Mouse (Mus musculus): ENCODE measurements around the gene Olfr853. TPM values are rescaled to one million over a fixed set of nuclear protein-coding genes. Genes with fewer than 3 reads are reported as not detected.

Olfr853 gene
- not detected in 2 replicates for polyA plus RNA-seq (2016; fragmentation: Nextera tagmentation; extraction: Ambion mirVana)

DNA sequence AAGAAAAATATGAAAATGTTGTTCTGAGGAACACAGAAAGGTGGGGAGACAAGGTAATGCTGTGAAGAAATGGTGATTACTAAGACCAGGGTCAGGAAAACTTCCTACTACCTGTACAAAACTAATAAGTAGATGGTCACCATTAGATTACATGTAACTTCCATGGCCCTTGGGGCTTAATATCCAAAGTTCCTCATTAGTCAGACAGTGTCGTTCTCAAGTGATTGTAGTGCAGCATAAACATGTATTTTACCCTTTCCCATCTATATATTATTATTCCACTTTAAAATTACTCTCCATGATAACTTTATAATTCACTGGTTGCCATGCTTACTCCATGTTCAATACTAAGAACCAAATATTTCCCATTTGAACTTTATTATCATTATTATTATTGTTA, at the start of gene Olfr853:
Gene Olfr853, minus strand, starts transcription at position 101 of the 400 bp plus-strand sequence.
- H3K4me1 ChIP-seq, result no peaks in the 10 kb centered on the region
- H3K36me3 ChIP-seq (replicated peaks), result no peaks in the 10 kb centered on the region
- no peak within 1 kb of the TSS for H3K27ac ChIP-seq (replicated peaks)
- WGBS, result 83% methylated on average over 1 of the region's 1 CpGs
- no peaks in the 10 kb centered on the region for H3K27me3 ChIP-seq (replicated peaks; ENCODE audit: low read depth, poor library complexity, severe bottlenecking)
- DNase-seq (ENCODE audit: low spot score), result no peak
- no peak within 1 kb of the TSS for H3K4me3 ChIP-seq
- H3K9me3 ChIP-seq, result peaks cover 20% of the 10 kb centered on the region; the same call in 1 of the 2 replicates

- Histone ChIP-seq H3K4me3 (no peak within 1 kb of the TSS), H3K27ac (replicated peaks) (no peak within 1 kb of the TSS), H3K36me3 (replicated peaks) (no peaks in the 10 kb centered on the region), H3K4me1 (no peaks in the 10 kb centered on the region), H3K9me3 (peaks cover 12% of the 10 kb centered on the region; the same call in 1 of the 2 replicates), H3K27me3 (replicated peaks; ENCODE audit: low read depth, poor library complexity, severe bottlenecking) (no peaks in the 10 kb centered on the region)
- no peak for DNase-seq (ENCODE audit: low spot score)
Observed at GRCm38 (mm10) chr9:19582317-19582716, 41.4 kb upstream of the Olfr853 start, which contains the start of gene Olfr855. TSS of gene Olfr855 (plus strand) at chr9:19582617.

- no peak for DNase-seq (ENCODE audit: low spot score)
- no peak within 1 kb of the TSS for H3K27ac ChIP-seq (replicated peaks)
- no peaks in the 10 kb centered on the region for H3K36me3 ChIP-seq (replicated peaks)
- H3K4me3 ChIP-seq, result no peak within 1 kb of the TSS
- no peaks in the 10 kb centered on the region for H3K27me3 ChIP-seq (replicated peaks; ENCODE audit: low read depth, poor library complexity, severe bottlenecking)
- H3K9me3 ChIP-seq, result peaks cover 8% of the 10 kb centered on the region; the same call in 1 of the 2 replicates
- 70% methylated on average over 1 of the region's 1 CpGs for WGBS
- H3K4me1 ChIP-seq, result no peaks in the 10 kb centered on the region
Observed at GRCm38 (mm10) chr9:19567282-19567681, 26.4 kb upstream of the Olfr853 start, which contains the start of gene Olfr854. TSS of gene Olfr854 (minus strand) at chr9:19567382.

DNA sequence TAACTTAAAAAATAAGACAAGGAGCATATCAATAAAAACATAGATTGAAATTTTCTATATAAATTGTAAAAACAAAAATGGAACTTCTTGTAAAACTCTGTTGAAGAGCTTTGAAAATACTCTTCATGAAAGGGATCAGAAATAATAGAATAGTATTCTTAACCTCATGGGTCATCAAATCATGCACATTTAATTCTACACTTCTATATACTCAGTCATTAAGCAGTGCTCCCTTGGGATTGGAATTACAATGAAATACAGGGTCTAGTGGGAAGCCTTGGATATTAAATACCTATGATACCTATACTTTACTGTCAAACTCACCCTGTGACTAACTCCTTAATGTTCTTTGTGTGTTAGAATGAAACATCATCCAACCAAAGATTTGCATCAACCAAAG, 47.9 kb downstream of the Olfr853 start, which contains the start of gene Olfr851:
Gene Olfr851, plus strand, starts transcription at position 301 of the 400 bp plus-strand sequence.
- Histone ChIP-seq H3K4me1 (no peaks in the 10 kb centered on the region), H3K9me3 (peaks cover 24% of the 10 kb centered on the region)

More for the DNA sequence above, 47.9 kb downstream of the Olfr853 start, which contains the start of gene Olfr851:
- no peaks in the 10 kb centered on the region for H3K27me3 ChIP-seq (replicated peaks; ENCODE audit: low read depth, poor library complexity, severe bottlenecking)
- no peaks in the 10 kb centered on the region for H3K36me3 ChIP-seq (replicated peaks)
- no peak for DNase-seq (ENCODE audit: low spot score)
- H3K27ac ChIP-seq (replicated peaks), result no peak within 1 kb of the TSS
- H3K4me3 ChIP-seq, result no peak within 1 kb of the TSS

Other genes starting within 250 kb of the Olfr853 start
- gene Olfr844, start 224.7 kb downstream of the Olfr853 start, polyA plus RNA-seq (2016; fragmentation: Nextera tagmentation; extraction: Ambion mirVana), result not detected in 2 replicates
- gene Olfr845, start 204.6 kb downstream of the Olfr853 start, polyA plus RNA-seq (2016; fragmentation: Nextera tagmentation; extraction: Ambion mirVana), result not detected in 2 replicates
- not detected in 2 replicates for gene Olfr846, start 177.1 kb downstream of the Olfr853 start, polyA plus RNA-seq (2016; fragmentation: Nextera tagmentation; extraction: Ambion mirVana)
- not detected in 2 replicates for gene Olfr847, start 162.4 kb downstream of the Olfr853 start, polyA plus RNA-seq (2016; fragmentation: Nextera tagmentation; extraction: Ambion mirVana)
- gene Olfr849, start 100.8 kb downstream of the Olfr853 start, polyA plus RNA-seq (2016; fragmentation: Nextera tagmentation; extraction: Ambion mirVana), result not detected in 2 replicates
- not detected in 2 replicates for gene Olfr850, start 62.8 kb downstream of the Olfr853 start, polyA plus RNA-seq (2016; fragmentation: Nextera tagmentation; extraction: Ambion mirVana)
- gene Olfr851, start 47.8 kb downstream of the Olfr853 start, polyA plus RNA-seq (2016; fragmentation: Nextera tagmentation; extraction: Ambion mirVana), result not detected in 2 replicates
- gene Olfr854, start 26.3 kb upstream of the Olfr853 start, polyA plus RNA-seq (2016; fragmentation: Nextera tagmentation; extraction: Ambion mirVana), result not detected in 2 replicates
- not detected in 2 replicates for gene Olfr855, start 41.5 kb upstream of the Olfr853 start, polyA plus RNA-seq (2016; fragmentation: Nextera tagmentation; extraction: Ambion mirVana)
- 36.3 and 37.8 TPM in 2 replicates for gene Zfp317, start 81.0 kb upstream of the Olfr853 start, polyA plus RNA-seq (2016; fragmentation: Nextera tagmentation; extraction: Ambion mirVana)
- gene Olfr857, start 168.4 kb upstream of the Olfr853 start, polyA plus RNA-seq (2016; fragmentation: Nextera tagmentation; extraction: Ambion mirVana), result not detected in 2 replicates
- not detected in 2 replicates for gene Olfr58, start 239.2 kb upstream of the Olfr853 start, polyA plus RNA-seq (2016; fragmentation: Nextera tagmentation; extraction: Ambion mirVana)

Measured in embryonic facial prominence, embryonic 10.5 days (tissue).